Mouse (Mus musculus): ENCODE measurements around the gene Klhl33. TPM values are rescaled to one million over a fixed set of nuclear protein-coding genes. Genes with fewer than 3 reads are reported as not detected.
"Not testable (repeated sequence)": the region's sequence is repeated elsewhere in the genome, so short reads cannot be mapped to it uniquely, and the experiment has no call there.

The Klhl33 gene
- polyA plus RNA-seq, 1 experiment from 2014 or later: 2.8 TPM

DNA sequence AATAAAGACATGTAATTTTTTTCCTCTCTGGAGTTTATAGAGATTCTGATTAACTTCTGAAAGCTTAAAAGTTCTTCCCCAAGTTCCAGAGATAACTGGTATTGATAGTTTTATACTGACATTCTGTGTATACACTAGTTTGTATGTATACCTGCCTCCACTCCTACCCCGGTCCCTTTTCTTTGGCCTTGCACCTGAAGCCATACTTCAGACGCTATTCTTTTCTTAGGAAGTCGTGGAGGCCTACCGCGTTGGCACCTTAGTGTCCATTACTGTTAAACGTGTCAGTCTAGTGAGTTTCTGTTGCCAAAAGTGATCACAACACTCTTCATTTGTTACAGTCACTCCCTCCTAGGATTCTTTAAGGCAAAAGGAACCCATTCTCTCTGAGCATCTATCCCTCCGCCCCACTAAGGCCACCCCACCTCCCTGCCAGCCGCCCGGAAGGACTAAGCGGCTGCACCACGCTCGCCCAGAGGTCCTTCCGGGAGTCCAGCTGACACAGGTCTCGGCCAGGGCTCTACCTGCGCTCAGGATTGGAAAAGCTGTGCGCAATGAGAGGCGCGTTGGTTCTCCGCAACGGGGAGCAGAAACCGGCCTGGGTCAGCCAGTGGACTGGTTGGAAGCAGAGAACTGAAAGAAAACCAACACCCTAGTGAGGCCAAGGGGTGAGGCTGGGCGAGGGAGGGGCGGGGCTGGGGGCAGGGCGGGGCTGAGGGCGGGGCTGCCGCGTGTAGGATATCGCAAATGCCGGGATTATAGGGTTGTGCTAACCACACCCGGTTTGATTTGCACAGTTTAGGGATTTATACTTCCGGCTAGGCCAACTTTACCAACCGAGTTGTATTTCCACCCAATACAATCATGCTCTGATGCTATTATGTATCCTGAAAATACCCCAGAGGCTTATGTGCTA is 27.2 kb downstream of the Klhl33 start, which contains the start of gene Tep1:
Tep1 (minus strand) TSS at position 672 of the 916 bp plus-strand sequence.
- peak within 1 kb of the TSS; percentile 5; the same call in 1 of the 2 replicates for H3K27ac ChIP-seq (ENCODE audit: low read length)
- no peaks in the 10 kb centered on the region for H3K27me3 ChIP-seq (ENCODE audit: control insufficient read depth, insufficient read depth, low read depth, low read length)
- peaks cover 4% of the 10 kb centered on the region for H3K4me1 ChIP-seq (ENCODE audit: control insufficient read depth, insufficient read depth, low read length)
- no peaks in the 10 kb centered on the region for H3K9me3 ChIP-seq (replicated peaks; ENCODE audit: control insufficient read depth, low read length, poor library complexity, severe bottlenecking)
- H3K4me3 ChIP-seq (ENCODE audit: low read depth, low read length): peak within 1 kb of the TSS; percentile 50
- H3K9ac ChIP-seq (ENCODE audit: low read depth, low read length): peak within 1 kb of the TSS; percentile 65
- peak within 1 kb of the TSS; percentile 67 for H3K4me2 ChIP-seq (ENCODE audit: low read length)
- peak; percentile 95 for ATAC-seq
- no peaks in the 10 kb centered on the region for H3K36me3 ChIP-seq (ENCODE audit: control insufficient read depth, insufficient read depth, low read length)
- 10% methylated on average over 32 of the region's 32 CpGs for WGBS

GRCm38 (mm10) chr14:50868656-50869055 is 28.7 kb downstream of the Klhl33 start:
- Histone ChIP-seq H3K9ac (ENCODE audit: low read depth, low read length) (no peak overlapping the region), H3K27ac (ENCODE audit: low read length) (no peak overlapping the region), H3K4me2 (ENCODE audit: low read length) (no peak overlapping the region), H3K36me3 (ENCODE audit: control insufficient read depth, insufficient read depth, low read length) (no peaks in the 10 kb centered on the region), H3K27me3 (ENCODE audit: control insufficient read depth, insufficient read depth, low read depth, low read length) (no peaks in the 10 kb centered on the region), H3K9me3 (replicated peaks; ENCODE audit: control insufficient read depth, low read length, poor library complexity, severe bottlenecking) (no peaks in the 10 kb centered on the region), H3K4me3 (ENCODE audit: low read depth, low read length) (no peak overlapping the region), H3K4me1 (ENCODE audit: control insufficient read depth, insufficient read depth, low read length) (peaks cover 4% of the 10 kb centered on the region)
- 88% methylated on average over 5 of the region's 5 CpGs for WGBS
- ATAC-seq: no peak

- ATAC-seq: no peak
- Histone ChIP-seq H3K36me3 (ENCODE audit: control insufficient read depth, insufficient read depth, low read length) (no peaks in the 10 kb centered on the region), H3K4me2 (ENCODE audit: low read length) (no peak overlapping the region), H3K4me1 (ENCODE audit: control insufficient read depth, insufficient read depth, low read length) (peaks cover 4% of the 10 kb centered on the region), H3K9me3 (replicated peaks; ENCODE audit: control insufficient read depth, low read length, poor library complexity, severe bottlenecking) (no peaks in the 10 kb centered on the region), H3K9ac (ENCODE audit: low read depth, low read length) (no peak overlapping the region), H3K4me3 (ENCODE audit: low read depth, low read length) (no peak overlapping the region), H3K27ac (ENCODE audit: low read length) (no peak overlapping the region), H3K27me3 (ENCODE audit: control insufficient read depth, insufficient read depth, low read depth, low read length) (no peaks in the 10 kb centered on the region)
- 85% methylated on average over 4 of the region's 4 CpGs for WGBS
Observed at GRCm38 (mm10) chr14:50868211-50868610, 29.1 kb downstream of the Klhl33 start.

DNA sequence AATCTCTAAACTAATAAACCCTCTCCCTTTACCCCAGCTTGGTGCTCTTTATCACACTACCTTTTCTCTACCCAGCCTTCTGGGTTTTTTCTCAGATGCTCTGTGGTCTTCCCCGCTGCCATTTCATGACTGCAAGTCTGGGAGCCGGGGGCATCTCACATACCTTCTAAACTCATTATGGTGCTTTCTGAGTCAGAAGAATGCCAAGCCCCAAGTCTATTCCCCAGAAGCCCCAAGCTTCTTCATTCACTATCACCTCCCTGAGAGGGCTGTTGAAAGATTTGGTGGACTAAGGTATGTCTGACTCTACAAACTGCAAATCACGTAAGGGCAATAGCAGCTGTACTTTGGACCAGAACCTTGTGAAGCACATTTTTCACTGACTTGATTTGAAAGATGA is 30.3 kb downstream of the Klhl33 start:
- Histone ChIP-seq H3K9me3 (replicated peaks; ENCODE audit: control insufficient read depth, low read length, poor library complexity, severe bottlenecking) (no peaks in the 10 kb centered on the region), H3K9ac (ENCODE audit: low read depth, low read length) (no peak overlapping the region), H3K4me2 (ENCODE audit: low read length) (no peak overlapping the region), H3K4me1 (ENCODE audit: control insufficient read depth, insufficient read depth, low read length) (peaks cover 4% of the 10 kb centered on the region), H3K27me3 (ENCODE audit: control insufficient read depth, insufficient read depth, low read depth, low read length) (no peaks in the 10 kb centered on the region), H3K36me3 (ENCODE audit: control insufficient read depth, insufficient read depth, low read length) (no peaks in the 10 kb centered on the region), H3K4me3 (ENCODE audit: low read depth, low read length) (no peak overlapping the region), H3K27ac (ENCODE audit: low read length) (no peak overlapping the region)
- ATAC-seq: no peak
- WGBS: 95% methylated on average over 3 of the region's 3 CpGs

DNA sequence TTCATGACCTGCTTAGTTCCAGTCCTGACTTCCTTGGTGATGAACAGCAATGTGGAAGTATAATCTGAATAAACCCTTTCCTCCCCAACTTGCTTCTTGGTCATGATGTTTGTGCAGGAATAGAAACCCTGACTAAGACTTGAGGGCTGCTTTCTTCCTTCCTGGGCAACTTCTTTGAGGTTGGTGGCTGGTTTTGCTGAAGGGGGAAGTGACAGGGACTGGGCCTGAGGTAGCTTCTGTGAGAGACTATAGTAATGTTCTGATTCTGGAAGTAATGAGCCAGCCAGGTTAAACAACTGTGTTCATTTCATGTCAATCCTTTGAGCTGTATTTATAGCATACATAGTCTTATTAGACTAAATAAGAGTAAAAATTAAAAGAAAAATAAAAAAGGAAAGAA is 32.3 kb downstream of the Klhl33 start:
- H3K36me3 ChIP-seq (ENCODE audit: control insufficient read depth, insufficient read depth, low read length); H3K27ac ChIP-seq (ENCODE audit: low read length); H3K4me1 ChIP-seq (ENCODE audit: control insufficient read depth, insufficient read depth, low read length); ATAC-seq; H3K9ac ChIP-seq (ENCODE audit: low read depth, low read length); H3K4me2 ChIP-seq (ENCODE audit: low read length); H3K4me3 ChIP-seq (ENCODE audit: low read depth, low read length); H3K9me3 ChIP-seq (replicated peaks; ENCODE audit: control insufficient read depth, low read length, poor library complexity, severe bottlenecking); H3K27me3 ChIP-seq (ENCODE audit: control insufficient read depth, insufficient read depth, low read depth, low read length): not testable (repeated sequence)

- Histone ChIP-seq H3K4me2 (ENCODE audit: low read length) (no peak overlapping the region), H3K27ac (ENCODE audit: low read length) (no peak overlapping the region), H3K9ac (ENCODE audit: low read depth, low read length) (no peak overlapping the region), H3K36me3 (ENCODE audit: control insufficient read depth, insufficient read depth, low read length) (no peaks in the 10 kb centered on the region), H3K9me3 (replicated peaks; ENCODE audit: control insufficient read depth, low read length, poor library complexity, severe bottlenecking) (no peaks in the 10 kb centered on the region), H3K4me1 (ENCODE audit: control insufficient read depth, insufficient read depth, low read length) (no peaks in the 10 kb centered on the region), H3K4me3 (ENCODE audit: low read depth, low read length) (no peak overlapping the region), H3K27me3 (ENCODE audit: control insufficient read depth, insufficient read depth, low read depth, low read length) (no peaks in the 10 kb centered on the region)
- no peak for ATAC-seq
- 90% methylated on average over 10 of the region's 10 CpGs for WGBS
Observed at GRCm38 (mm10) chr14:50862641-50863040, 34.7 kb downstream of the Klhl33 start.

- no peaks in the 10 kb centered on the region for H3K36me3 ChIP-seq (ENCODE audit: control insufficient read depth, insufficient read depth, low read length)
- 82% methylated on average over 5 of the region's 5 CpGs for WGBS
- H3K27me3 ChIP-seq (ENCODE audit: control insufficient read depth, insufficient read depth, low read depth, low read length): no peaks in the 10 kb centered on the region
- H3K4me1 ChIP-seq (ENCODE audit: control insufficient read depth, insufficient read depth, low read length): no peaks in the 10 kb centered on the region
- no peak overlapping the region for H3K9ac ChIP-seq (ENCODE audit: low read depth, low read length)
- no peak overlapping the region for H3K4me3 ChIP-seq (ENCODE audit: low read depth, low read length)
- no peaks in the 10 kb centered on the region for H3K9me3 ChIP-seq (replicated peaks; ENCODE audit: control insufficient read depth, low read length, poor library complexity, severe bottlenecking)
- no peak overlapping the region for H3K4me2 ChIP-seq (ENCODE audit: low read length)
- no peak for ATAC-seq
- no peak overlapping the region for H3K27ac ChIP-seq (ENCODE audit: low read length)
Observed at GRCm38 (mm10) chr14:50855788-50856187, 41.5 kb downstream of the Klhl33 start.

Other genes starting within 250 kb of the Klhl33 start
- gene Olfr747, start 204.3 kb downstream of the Klhl33 start, polyA plus RNA-seq (2015; fragmentation: Nextera tagmentation; extraction: Ambion mirVana): not detected in 2 replicates
- not detected in 2 replicates for gene Olfr748, start 190.1 kb downstream of the Klhl33 start, polyA plus RNA-seq (2015; fragmentation: Nextera tagmentation; extraction: Ambion mirVana)
- not detected in 2 replicates for gene Olfr749, start 152.4 kb downstream of the Klhl33 start, polyA plus RNA-seq (2015; fragmentation: Nextera tagmentation; extraction: Ambion mirVana)
- 132 and 133 TPM in 2 replicates for gene Ttc5, start 112.0 kb downstream of the Klhl33 start, polyA plus RNA-seq (2015; fragmentation: Nextera tagmentation; extraction: Ambion mirVana)
- gene Ccnb1ip1, start 89.8 kb downstream of the Klhl33 start, polyA plus RNA-seq (2015; fragmentation: Nextera tagmentation; extraction: Ambion mirVana): not detected in 2 replicates
- gene Parp2, start 89.7 kb downstream of the Klhl33 start, polyA plus RNA-seq (2015; fragmentation: Nextera tagmentation; extraction: Ambion mirVana): 39.1 and 41.5 TPM in 2 replicates
- 1.6 and 2.9 TPM in 2 replicates for gene Tep1, start 26.9 kb downstream of the Klhl33 start, polyA plus RNA-seq (2015; fragmentation: Nextera tagmentation; extraction: Ambion mirVana)
- 113 and 117 TPM in 2 replicates for gene Osgep, start 27.4 kb upstream of the Klhl33 start, polyA plus RNA-seq (2015; fragmentation: Nextera tagmentation; extraction: Ambion mirVana)
- 173 and 193 TPM in 2 replicates for gene Apex1, start 27.5 kb upstream of the Klhl33 start, polyA plus RNA-seq (2015; fragmentation: Nextera tagmentation; extraction: Ambion mirVana)
- 95.0 and 99.5 TPM in 2 replicates for gene Pip4p1, start 33.3 kb upstream of the Klhl33 start, polyA plus RNA-seq (2015; fragmentation: Nextera tagmentation; extraction: Ambion mirVana)
- 20.8 and 22.8 TPM in 2 replicates for gene Pnp, start 33.6 kb upstream of the Klhl33 start, polyA plus RNA-seq (2015; fragmentation: Nextera tagmentation; extraction: Ambion mirVana)
- not detected in 2 replicates for gene Gm49342, start 47.0 kb upstream of the Klhl33 start, polyA plus RNA-seq (2015; fragmentation: Nextera tagmentation; extraction: Ambion mirVana)
- gene Pnp2, start 58.5 kb upstream of the Klhl33 start, polyA plus RNA-seq (2015; fragmentation: Nextera tagmentation; extraction: Ambion mirVana): 1.1 and 1.3 TPM in 2 replicates
- not detected in 2 replicates for gene Rnase10, start 110.2 kb upstream of the Klhl33 start, polyA plus RNA-seq (2015; fragmentation: Nextera tagmentation; extraction: Ambion mirVana)
- not detected in 2 replicates for gene Rnase9, start 144.4 kb upstream of the Klhl33 start, polyA plus RNA-seq (2015; fragmentation: Nextera tagmentation; extraction: Ambion mirVana)
- gene Rnase11, start 152.7 kb upstream of the Klhl33 start, polyA plus RNA-seq (2015; fragmentation: Nextera tagmentation; extraction: Ambion mirVana): not detected in 2 replicates
- not detected in 2 replicates for gene Rnase12, start 160.2 kb upstream of the Klhl33 start, polyA plus RNA-seq (2015; fragmentation: Nextera tagmentation; extraction: Ambion mirVana)
- 0.07 TPM in 1 of 2 replicates, not detected in the other for gene Olfr750, start 176.9 kb upstream of the Klhl33 start, polyA plus RNA-seq (2015; fragmentation: Nextera tagmentation; extraction: Ambion mirVana)
- gene Rnase4, start 193.6 kb upstream of the Klhl33 start, polyA plus RNA-seq (2015; fragmentation: Nextera tagmentation; extraction: Ambion mirVana): 13.6 and 15.2 TPM in 2 replicates
- 3.1 and 3.2 TPM in 2 replicates for gene Ang, start 193.6 kb upstream of the Klhl33 start, polyA plus RNA-seq (2015; fragmentation: Nextera tagmentation; extraction: Ambion mirVana)
- not detected in 2 replicates for gene Eddm3b, start 216.9 kb upstream of the Klhl33 start, polyA plus RNA-seq (2015; fragmentation: Nextera tagmentation; extraction: Ambion mirVana)
- gene Rnase6, start 226.4 kb upstream of the Klhl33 start, polyA plus RNA-seq (2015; fragmentation: Nextera tagmentation; extraction: Ambion mirVana): 0.77 and 0.91 TPM in 2 replicates
- gene Rnase1, start 249.3 kb upstream of the Klhl33 start, polyA plus RNA-seq (2015; fragmentation: Nextera tagmentation; extraction: Ambion mirVana): 0.57 TPM in 1 of 2 replicates, not detected in the other

Data from midbrain, embryonic 16.5 days (tissue).